Mouse (Mus musculus): ENCODE measurements at regions not wholly inside any gene's neighbourhood (a gene's known extent, or its start where the extent isn't known, plus 50 kb on each side); places are given as distances from the start of the nearest gene placed in this dataset.

DNA sequence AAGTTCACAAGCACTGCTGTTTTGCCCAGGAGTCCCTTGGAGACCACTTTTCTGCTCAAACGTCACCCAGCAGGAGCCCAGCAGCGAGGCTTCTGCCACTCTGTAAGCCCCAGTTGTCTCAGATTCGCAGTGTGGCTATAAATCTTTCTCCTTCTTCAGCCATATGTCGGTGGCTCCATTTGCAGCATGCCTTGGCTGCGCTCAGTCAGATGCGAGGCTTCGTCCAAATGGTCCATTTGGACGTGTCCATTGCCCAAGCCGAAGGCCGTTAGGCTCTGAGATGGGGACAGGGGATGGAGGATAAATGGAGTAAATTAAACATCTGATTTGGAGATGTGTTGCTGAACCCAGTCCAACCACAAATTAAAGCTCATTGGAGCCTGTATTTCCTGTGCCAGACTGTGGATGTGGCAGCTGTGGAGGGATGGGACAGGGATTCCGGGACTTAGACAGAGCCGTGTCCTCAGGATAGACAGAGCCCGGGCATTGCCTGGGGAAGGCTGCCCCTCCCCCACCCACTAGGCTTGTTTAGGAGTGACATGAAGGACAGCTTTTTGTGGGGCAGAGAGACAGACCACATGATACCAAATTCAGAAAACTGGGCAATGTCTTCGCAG is 221.6 kb downstream of the Ajap1 start:
- Histone ChIP-seq H3K27me3 (ENCODE audit: insufficient read depth, low read length) (peaks cover 39% of the 10 kb centered on the region), H3K4me3 (replicated peaks; ENCODE audit: low read length) (no peak overlapping the region), H3K4me1 (replicated peaks; ENCODE audit: low read depth, low read length) (no peaks in the 10 kb centered on the region), H3K36me3 (ENCODE audit: insufficient read depth, low read length) (no peaks in the 10 kb centered on the region), H3K9me3 (ENCODE audit: low read length) (peaks cover 22% of the 10 kb centered on the region)
- TF ChIP-seq POU5F1 (IDR thresholded peaks at IDR 0.05; ENCODE audit: borderline replicate concordance, low read length): no peak
- no peak for TF ChIP-seq NANOG (IDR thresholded peaks at IDR 0.05; ENCODE audit: borderline replicate concordance, low read length)
- no peak for TF ChIP-seq CTCF (conservative IDR thresholded peaks at IDR 0.05; ENCODE audit: low read length)

DNA sequence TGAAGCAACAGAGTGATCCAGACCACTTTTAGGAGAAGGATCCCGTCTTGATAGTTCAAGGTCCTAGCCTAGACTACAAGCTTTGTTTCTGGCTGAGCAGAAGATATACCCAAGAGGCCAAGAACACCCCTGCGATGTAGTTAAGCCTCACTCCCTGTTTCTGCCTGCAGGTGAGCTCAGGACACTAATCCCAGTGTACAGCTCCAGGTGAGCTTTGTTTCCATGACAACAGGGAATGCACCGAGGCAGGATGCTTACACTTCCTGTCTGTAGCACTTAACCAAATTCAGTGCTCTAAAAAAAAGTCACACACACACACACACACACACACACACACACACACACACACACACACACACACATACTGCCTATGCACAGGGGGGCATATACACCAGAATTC is 230.7 kb downstream of the Ajap1 start:
- Histone ChIP-seq H3K27me3 (ENCODE audit: insufficient read depth, low read length) (no peaks in the 10 kb centered on the region), H3K4me1 (replicated peaks; ENCODE audit: low read depth, low read length) (no peaks in the 10 kb centered on the region), H3K9me3 (ENCODE audit: low read length) (no peaks in the 10 kb centered on the region), H3K4me3 (replicated peaks; ENCODE audit: low read length) (no peak overlapping the region), H3K36me3 (ENCODE audit: insufficient read depth, low read length) (no peaks in the 10 kb centered on the region)
- no peak for TF ChIP-seq NANOG (IDR thresholded peaks at IDR 0.05; ENCODE audit: borderline replicate concordance, low read length)
- no peak for TF ChIP-seq POU5F1 (IDR thresholded peaks at IDR 0.05; ENCODE audit: borderline replicate concordance, low read length)
- TF ChIP-seq CTCF (conservative IDR thresholded peaks at IDR 0.05; ENCODE audit: low read length): no peak

DNA sequence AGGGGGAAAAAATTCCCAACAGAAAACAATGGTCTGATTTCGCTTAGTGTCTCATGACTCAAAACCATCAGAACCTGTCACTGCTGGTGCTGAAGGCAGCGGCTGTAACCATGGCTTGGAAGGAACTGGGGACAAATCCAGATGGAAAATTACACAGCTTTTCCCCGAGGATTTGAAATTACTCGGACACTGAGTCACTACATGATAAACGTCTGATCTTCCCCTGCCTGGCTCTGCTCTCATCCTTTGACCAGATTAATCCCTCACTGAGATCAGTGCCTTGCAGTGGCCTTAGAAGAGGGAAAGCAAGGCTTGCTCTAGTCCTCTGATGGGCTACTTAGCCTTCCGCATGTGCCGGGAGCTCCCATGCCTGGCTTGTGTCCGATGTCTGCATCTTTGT is 231.3 kb downstream of the Ajap1 start:
- Histone ChIP-seq H3K27me3 (ENCODE audit: insufficient read depth, low read length) (no peaks in the 10 kb centered on the region), H3K36me3 (ENCODE audit: insufficient read depth, low read length) (no peaks in the 10 kb centered on the region), H3K4me1 (replicated peaks; ENCODE audit: low read depth, low read length) (no peaks in the 10 kb centered on the region), H3K4me3 (replicated peaks; ENCODE audit: low read length) (no peak overlapping the region), H3K9me3 (ENCODE audit: low read length) (no peaks in the 10 kb centered on the region)
- TF ChIP-seq CTCF (conservative IDR thresholded peaks at IDR 0.05; ENCODE audit: low read length) (no peak), POU5F1 (IDR thresholded peaks at IDR 0.05; ENCODE audit: borderline replicate concordance, low read length) (no peak), NANOG (IDR thresholded peaks at IDR 0.05; ENCODE audit: borderline replicate concordance, low read length) (no peak)

DNA sequence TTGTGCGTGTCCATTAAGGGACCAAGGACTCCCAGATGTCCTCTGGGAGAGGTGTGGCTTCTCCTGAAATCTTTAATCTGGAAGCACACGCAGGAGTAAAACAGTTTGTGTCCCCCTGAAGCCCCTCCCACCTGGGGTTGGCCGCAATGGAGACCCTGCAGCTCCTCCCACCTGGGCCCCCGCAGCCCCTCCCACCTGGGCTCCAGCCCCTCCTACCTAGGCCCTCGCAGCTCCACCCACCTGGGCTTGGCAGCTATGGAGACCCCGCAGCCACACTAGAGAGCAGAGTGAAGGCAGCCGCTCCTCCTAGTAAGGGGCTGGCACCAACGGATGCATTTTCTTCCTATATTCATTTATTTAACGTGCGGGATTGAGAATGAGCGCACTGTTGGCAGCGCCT is 245.9 kb downstream of the Ajap1 start:
- Histone ChIP-seq H3K36me3 (ENCODE audit: insufficient read depth, low read length) (no peaks in the 10 kb centered on the region), H3K27me3 (ENCODE audit: insufficient read depth, low read length) (no peaks in the 10 kb centered on the region), H3K4me3 (replicated peaks; ENCODE audit: low read length) (0 out of 2 replicates have a peak overlapping the region, but pooled peaks have one; percentile 35), H3K9me3 (ENCODE audit: low read length) (peaks cover 13% of the 10 kb centered on the region; the same call in 1 of the 2 replicates), H3K4me1 (replicated peaks; ENCODE audit: low read depth, low read length) (peaks cover 32% of the 10 kb centered on the region)
- TF ChIP-seq POU5F1 (IDR thresholded peaks at IDR 0.05; ENCODE audit: borderline replicate concordance, low read length): no peak
- TF ChIP-seq CTCF (conservative IDR thresholded peaks at IDR 0.05; ENCODE audit: low read length): no peak
- TF ChIP-seq NANOG (IDR thresholded peaks at IDR 0.05; ENCODE audit: borderline replicate concordance, low read length): no peak

DNA sequence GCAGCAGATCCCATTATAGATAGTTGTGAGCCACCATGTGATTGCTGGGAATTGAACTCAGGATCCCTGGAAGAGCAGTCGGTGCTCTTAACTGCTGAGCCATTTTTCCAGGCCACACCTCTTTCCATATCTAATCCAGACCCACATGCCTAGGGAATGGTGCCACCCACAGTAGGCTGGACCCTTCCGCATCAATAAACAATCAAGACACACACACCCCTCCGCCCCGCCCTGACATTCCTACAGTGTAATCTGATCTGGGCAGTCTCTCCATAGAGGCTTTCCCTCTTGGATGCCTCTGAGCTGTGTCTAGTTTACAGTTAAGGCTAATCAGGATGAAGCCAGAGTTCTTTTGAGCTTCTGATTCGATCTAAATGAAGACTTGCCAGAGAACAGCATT is 248.8 kb downstream of the Ajap1 start:
- no peak overlapping the region for H3K4me3 ChIP-seq (replicated peaks; ENCODE audit: low read length)
- H3K4me1 ChIP-seq (replicated peaks; ENCODE audit: low read depth, low read length): peaks cover 51% of the 10 kb centered on the region
- TF ChIP-seq POU5F1 (IDR thresholded peaks at IDR 0.05; ENCODE audit: borderline replicate concordance, low read length) (no peak), NANOG (IDR thresholded peaks at IDR 0.05; ENCODE audit: borderline replicate concordance, low read length) (no peak), CTCF (conservative IDR thresholded peaks at IDR 0.05; ENCODE audit: low read length) (no peak)
- H3K27me3 ChIP-seq (ENCODE audit: insufficient read depth, low read length): no peaks in the 10 kb centered on the region
- peaks cover 4% of the 10 kb centered on the region; the same call in 1 of the 2 replicates for H3K9me3 ChIP-seq (ENCODE audit: low read length)
- no peaks in the 10 kb centered on the region for H3K36me3 ChIP-seq (ENCODE audit: insufficient read depth, low read length)

DNA sequence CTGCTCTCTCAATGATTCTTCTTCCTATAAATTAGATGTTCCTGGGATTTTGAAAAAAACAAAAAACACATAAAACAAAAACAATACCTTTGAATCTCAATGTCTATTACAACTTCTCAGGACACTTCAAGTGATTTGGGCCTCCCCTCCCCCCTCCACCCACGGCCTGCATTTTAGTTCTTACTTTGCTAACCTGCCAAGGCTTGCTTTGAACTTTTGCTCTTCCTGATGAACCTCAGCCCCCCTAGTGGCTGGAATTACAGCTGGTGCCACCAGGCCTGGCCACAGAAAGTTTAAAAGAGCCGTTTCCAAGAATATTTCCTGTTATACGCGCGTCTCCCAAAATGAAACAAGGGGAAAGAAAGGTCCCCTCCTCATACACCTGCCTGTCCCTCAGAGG is 253.4 kb downstream of the Ajap1 start:
- H3K36me3 ChIP-seq (ENCODE audit: insufficient read depth, low read length): no peaks in the 10 kb centered on the region
- TF ChIP-seq NANOG (IDR thresholded peaks at IDR 0.05; ENCODE audit: borderline replicate concordance, low read length) (no peak), CTCF (conservative IDR thresholded peaks at IDR 0.05; ENCODE audit: low read length) (peak; percentile 20)
- H3K4me1 ChIP-seq (replicated peaks; ENCODE audit: low read depth, low read length): peaks cover 61% of the 10 kb centered on the region
- H3K27me3 ChIP-seq (ENCODE audit: insufficient read depth, low read length): no peaks in the 10 kb centered on the region
- peaks cover 4% of the 10 kb centered on the region; the same call in 1 of the 2 replicates for H3K9me3 ChIP-seq (ENCODE audit: low read length)
- no peak overlapping the region for H3K4me3 ChIP-seq (replicated peaks; ENCODE audit: low read length)

DNA sequence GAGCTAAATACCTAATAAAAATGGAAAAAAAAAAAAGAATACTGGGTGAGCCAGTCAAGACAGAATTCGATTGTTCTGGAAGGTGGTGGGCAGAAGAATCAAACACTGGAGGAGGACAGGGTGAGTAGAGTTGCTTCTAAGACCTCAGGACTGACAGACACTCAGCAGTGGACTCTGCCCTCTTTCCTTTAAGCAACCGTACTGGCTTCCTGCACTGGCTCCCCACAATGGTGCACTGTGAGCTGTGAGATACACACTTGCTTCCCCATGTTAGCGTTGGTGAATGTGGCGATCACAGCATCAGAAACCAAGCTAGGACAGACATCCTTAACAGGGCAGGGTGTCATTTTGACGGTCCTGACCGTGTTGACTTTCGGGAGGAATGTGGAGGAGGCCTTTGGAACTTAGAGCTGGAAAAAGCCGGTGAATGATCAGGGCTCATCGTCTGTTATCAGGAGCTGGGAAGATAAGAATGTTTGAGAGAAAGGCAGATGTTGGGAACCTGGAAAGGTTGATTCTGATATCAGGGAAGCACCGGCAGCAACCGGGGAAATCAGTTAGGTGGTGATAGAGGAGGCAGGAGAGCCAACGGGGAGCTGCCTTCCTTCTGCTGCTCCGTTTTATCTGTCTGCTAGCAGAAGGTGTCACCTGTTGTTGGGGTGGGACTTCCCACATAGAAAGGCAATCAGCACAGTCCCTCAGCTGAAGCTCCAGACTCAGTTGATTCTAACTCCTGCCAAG is 254.8 kb downstream of the Ajap1 start:
- Histone ChIP-seq H3K4me3 (replicated peaks; ENCODE audit: low read length) (no peak overlapping the region), H3K9me3 (ENCODE audit: low read length) (no peaks in the 10 kb centered on the region), H3K27me3 (ENCODE audit: insufficient read depth, low read length) (no peaks in the 10 kb centered on the region), H3K36me3 (ENCODE audit: insufficient read depth, low read length) (no peaks in the 10 kb centered on the region), H3K4me1 (replicated peaks; ENCODE audit: low read depth, low read length) (peaks cover 71% of the 10 kb centered on the region)
- TF ChIP-seq CTCF (conservative IDR thresholded peaks at IDR 0.05; ENCODE audit: low read length): no peak
- TF ChIP-seq NANOG (IDR thresholded peaks at IDR 0.05; ENCODE audit: borderline replicate concordance, low read length): no peak
- TF ChIP-seq POU5F1 (IDR thresholded peaks at IDR 0.05; ENCODE audit: borderline replicate concordance, low read length): no peak

DNA sequence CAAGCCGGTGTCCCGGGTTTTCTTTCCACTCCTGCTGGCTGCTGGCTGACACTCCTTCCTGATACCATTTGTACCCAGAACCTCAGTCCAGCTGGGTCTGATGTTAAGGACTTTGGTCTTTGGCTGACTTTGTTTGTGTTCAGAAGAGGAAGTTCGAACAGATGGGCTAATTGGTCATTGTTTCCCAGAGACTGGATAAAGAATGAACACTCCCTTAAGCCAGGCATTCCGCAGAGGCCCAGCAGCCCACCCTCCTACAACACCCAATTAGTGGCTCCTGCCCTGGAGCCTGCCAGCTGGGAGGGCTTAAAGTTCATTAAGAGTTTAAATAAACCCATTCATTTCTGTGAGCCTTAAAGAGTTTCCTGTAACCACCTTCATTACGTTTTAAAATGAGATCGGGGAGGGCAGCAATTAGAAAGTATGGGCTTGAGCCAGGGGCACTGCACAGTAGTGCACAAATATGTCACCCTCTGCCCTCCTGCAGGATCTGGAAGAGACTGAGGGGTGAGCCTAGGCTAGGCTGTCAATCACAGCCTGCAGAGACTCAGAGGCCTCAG is 257.9 kb downstream of the Ajap1 start:
- Histone ChIP-seq H3K4me3 (replicated peaks; ENCODE audit: low read length) (no peak overlapping the region), H3K36me3 (ENCODE audit: insufficient read depth, low read length) (no peaks in the 10 kb centered on the region), H3K4me1 (replicated peaks; ENCODE audit: low read depth, low read length) (peaks cover 89% of the 10 kb centered on the region), H3K27me3 (ENCODE audit: insufficient read depth, low read length) (no peaks in the 10 kb centered on the region), H3K9me3 (ENCODE audit: low read length) (no peaks in the 10 kb centered on the region)
- TF ChIP-seq NANOG (IDR thresholded peaks at IDR 0.05; ENCODE audit: borderline replicate concordance, low read length): no peak
- TF ChIP-seq POU5F1 (IDR thresholded peaks at IDR 0.05; ENCODE audit: borderline replicate concordance, low read length): no peak
- TF ChIP-seq CTCF (conservative IDR thresholded peaks at IDR 0.05; ENCODE audit: low read length): no peak
